In the genomic region with DNA sequence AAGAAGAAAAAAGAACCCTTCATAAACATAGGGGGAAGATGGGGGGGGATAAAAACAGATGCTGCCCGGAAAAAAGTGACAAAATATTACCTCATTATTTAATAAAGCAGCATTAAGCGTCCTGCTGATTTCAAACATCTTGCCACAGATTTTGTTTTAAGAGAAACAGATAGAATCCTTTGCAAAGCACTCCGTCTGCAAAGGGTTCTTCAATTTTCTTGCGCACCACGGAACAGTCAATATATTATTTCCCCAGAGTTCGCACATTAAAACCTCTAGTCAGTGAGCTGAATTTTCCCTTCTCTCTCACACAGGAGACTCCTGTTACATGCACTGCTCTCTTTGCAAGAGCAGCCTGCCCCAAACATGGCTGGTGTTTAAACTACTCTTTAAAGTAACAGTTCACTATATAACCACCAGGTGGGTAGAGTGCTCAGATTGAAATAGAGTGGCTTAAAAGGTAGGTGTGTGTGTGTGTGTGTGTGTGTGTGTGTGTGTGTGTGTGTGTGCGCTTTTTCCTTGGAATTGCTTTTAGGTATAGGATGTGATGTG, we compare ENCODE assay signal across 10 mouse cellular contexts.
DNase-seq lines count a peak whose midpoint lies in the region; ATAC-seq lines count a peak whose summit lies in the region.
"Had no signal": no experiment of that assay in that cellular context is flagged by ENCODE, and none has a peak within 500 bp of the region (broad histone marks: within the 10 kb centered on the region; RNA-seq: fewer than 3 reads in every experiment).

No protein-coding gene starts in this region.

- peak overlapping the region; percentile 58 for H3K4me2 ChIP-seq in forebrain, embryonic 13.5 days
- H3K4me2 ChIP-seq in midbrain, embryonic 12.5 days (replicated peaks): peak overlapping the region; percentile 46
- H3K4me2 ChIP-seq: heart, embryonic 12.5 days; liver, embryonic 15.5 days had no signal

- H3K9ac ChIP-seq in forebrain, embryonic 13.5 days: peak overlapping the region; percentile 47
- peak overlapping the region; percentile 41; the same call in 1 of the 2 replicates for H3K9ac ChIP-seq in midbrain, embryonic 12.5 days (replicated peaks)
- H3K9ac ChIP-seq: heart, embryonic 12.5 days; liver, embryonic 15.5 days had no signal

- DNase-seq in R1 (ENCODE audit: low read depth, low spot score): peak; percentile 43
- peak; percentile 36 for DNase-seq in cerebellum, adult 11-12 months
- no peak for DNase-seq in lung, postnatal 10 days
- DNase-seq in gastrocnemius, postnatal 25 days: no peak
- DNase-seq in testis, postnatal 14 days (ENCODE audit: low spot score): no peak

- H3K9me3 ChIP-seq in forebrain, embryonic 13.5 days (replicated peaks): no peaks in the 10 kb centered on the region
- H3K9me3 ChIP-seq in midbrain, embryonic 12.5 days: no peaks in the 10 kb centered on the region
- H3K9me3 ChIP-seq: heart, embryonic 12.5 days; liver, embryonic 15.5 days had no signal

- no peaks in the 10 kb centered on the region for H3K27me3 ChIP-seq in forebrain, embryonic 13.5 days
- H3K27me3 ChIP-seq in midbrain, embryonic 12.5 days: peaks cover 19% of the 10 kb centered on the region
- H3K27me3 ChIP-seq: heart, embryonic 12.5 days; liver, embryonic 15.5 days; Patski had no signal

- H3K4me1 ChIP-seq in forebrain, embryonic 13.5 days: peaks cover 36% of the 10 kb centered on the region
- peaks cover 17% of the 10 kb centered on the region for H3K4me1 ChIP-seq in midbrain, embryonic 12.5 days
- H3K4me1 ChIP-seq: liver, embryonic 15.5 days had no signal

- peak; percentile 12; the same call in 1 of the 2 replicates for ATAC-seq in forebrain, embryonic 13.5 days
- ATAC-seq in midbrain, embryonic 12.5 days (ENCODE audit: low FRiP score, low read depth): no peak
- ATAC-seq: Patski had no signal

- WGBS in forebrain, embryonic 13.5 days: 50% methylated on average over 7 of the region's 7 CpGs
- WGBS in midbrain, embryonic 12.5 days: 69% methylated on average over 7 of the region's 7 CpGs

- no peaks in the 10 kb centered on the region for H3K36me3 ChIP-seq in forebrain, embryonic 13.5 days (ENCODE audit: poor library complexity, severe bottlenecking)
- no peaks in the 10 kb centered on the region for H3K36me3 ChIP-seq in midbrain, embryonic 12.5 days
- H3K36me3 ChIP-seq: heart, embryonic 12.5 days; liver, embryonic 15.5 days had no signal

- peak overlapping the region; percentile 34 for H3K4me3 ChIP-seq in forebrain, embryonic 13.5 days
- H3K4me3 ChIP-seq in midbrain, embryonic 12.5 days: peak overlapping the region; percentile 33
- H3K4me3 ChIP-seq: heart, embryonic 12.5 days; liver, embryonic 15.5 days had no signal

- H3K27ac ChIP-seq in forebrain, embryonic 13.5 days: peak overlapping the region; percentile 80
- peak overlapping the region; percentile 75 for H3K27ac ChIP-seq in midbrain, embryonic 12.5 days (replicated peaks)
- H3K27ac ChIP-seq: liver, embryonic 15.5 days had no signal

Comparison
In these comparisons a context has a peak if more than half of its experiments do, and no peak if none do; other contexts are left out.
1. DNase-seq: peak in R1 (single experiment) and cerebellum, adult 11-12 months (single experiment); none in lung, postnatal 10 days (single experiment), gastrocnemius, postnatal 25 days (single experiment) and testis, postnatal 14 days (single experiment).